Mouse (Mus musculus): ENCODE results near the gene Mgarp.

- TF ChIP-seq POLR2A (IDR thresholded peaks at IDR 0.05; ENCODE audit: borderline replicate concordance, low read depth, low read length) (no peak), CTCF (IDR thresholded peaks at IDR 0.05; ENCODE audit: low read depth, low read length) (no peak)
Measured at GRCm38 (mm10) chr3:51339378-51339733, 57.2 kb downstream of the Mgarp start.

Data from bone marrow macrophage, adult 2 months (primary cell).